Mouse (Mus musculus) kidney, embryonic 14.5 days (tissue): ENCODE measurements around the gene Elfn1. TPM values are rescaled to one million over a fixed set of nuclear protein-coding genes. Genes with fewer than 3 reads are reported as not detected.

Experiments used
- ATAC-seq: fragments of 200-750 bp; cut with Nextera tagmentation; 2 replicates; pipeline ENCODE4 v1.8.0; 2017; ENCODE audit warnings: moderate number of reproducible peaks, mild to moderate bottlenecking, moderate TSS enrichment, moderate library complexity; ENCODE audit not compliant: low FRiP score, low TSS enrichment
- H3K27ac ChIP-seq: fragments of 300-500 bp; sonication (generic); 2 replicates; pipeline ENCODE4 v1.5.1; 2014; ENCODE audit warnings: low read depth, mild to moderate bottlenecking, low read length, moderate library complexity, mixed read lengths
- H3K27me3 ChIP-seq: fragments of 300-500 bp; sonication (generic); 2 replicates; pipeline ENCODE4 v1.6.1; 2014; ENCODE audit warnings: mild to moderate bottlenecking, low read length; ENCODE audit not compliant: control insufficient read depth, insufficient read depth
- H3K36me3 ChIP-seq: fragments of 300-500 bp; sonication (generic); 2 replicates; pipeline ENCODE4 v1.6.1; 2014; ENCODE audit warnings: low read length, mixed read lengths; ENCODE audit not compliant: control insufficient read depth, insufficient read depth
- H3K4me1 ChIP-seq: fragments of 300-500 bp; sonication (generic); 2 replicates; pipeline ENCODE4 v1.6.1; 2014; ENCODE audit warnings: low read length, mixed read lengths; ENCODE audit not compliant: control insufficient read depth, insufficient read depth
- H3K4me2 ChIP-seq: fragments of 300-500 bp; sonication (generic); replicated peaks from 2 replicates; pipeline ENCODE4 v1.6.1; 2014; ENCODE audit warnings: low read depth, mild to moderate bottlenecking, low read length
- H3K4me3 ChIP-seq: fragments of 300-500 bp; sonication (generic); 2 replicates; pipeline ENCODE4 v1.5.1; 2014; ENCODE audit warnings: mild to moderate bottlenecking, low read length
- H3K9ac ChIP-seq: fragments of 300-500 bp; sonication (generic); 2 replicates; pipeline ENCODE4 v1.6.1; 2014; ENCODE audit warnings: low read depth, mild to moderate bottlenecking, low read length, moderate library complexity
- H3K9me3 ChIP-seq: fragments of 300-500 bp; sonication (generic); 2 replicates; pipeline ENCODE4 v1.6.1; 2016; ENCODE audit warnings: low read length; ENCODE audit not compliant: control insufficient read depth
- WGBS: fragments of 180-500 bp; shearing (Covaris S2); extraction: QIAGEN DNeasy Blood & Tissue Kit; methylation state at CpG from one replicate; pipeline ENCODE4 v1.1.7; 2014; 5-methylcytosine and 5-hydroxymethylcytosine counted together
- polyA plus RNA-seq: library from polyadenylated mRNA; unstranded; fragments of >200 nt; fragmentation: Nextera tagmentation; extraction: Ambion mirVana; gene quantifications from 2 replicates; pipeline ENCODE4 v1.2.1, GENCODE M21; 2014

Gene Elfn1
- polyA plus RNA-seq, 1 experiment from 2014 or later = 0.14 TPM

GRCm38 (mm10) chr5:140019616-140020015 is 111.9 kb downstream of the Elfn1 start:
- no peak overlapping the region for H3K4me2 ChIP-seq
- no peak overlapping the region for H3K27ac ChIP-seq
- H3K36me3 ChIP-seq = no peaks in the 10 kb centered on the region
- H3K9me3 ChIP-seq = no peaks in the 10 kb centered on the region
- ATAC-seq = no peak
- H3K27me3 ChIP-seq = no peaks in the 10 kb centered on the region
- no peaks in the 10 kb centered on the region for H3K4me1 ChIP-seq
- WGBS = 94% methylated on average over 1 of the region's 1 CpGs
- H3K9ac ChIP-seq = no peak overlapping the region
- no peak overlapping the region for H3K4me3 ChIP-seq

DNA sequence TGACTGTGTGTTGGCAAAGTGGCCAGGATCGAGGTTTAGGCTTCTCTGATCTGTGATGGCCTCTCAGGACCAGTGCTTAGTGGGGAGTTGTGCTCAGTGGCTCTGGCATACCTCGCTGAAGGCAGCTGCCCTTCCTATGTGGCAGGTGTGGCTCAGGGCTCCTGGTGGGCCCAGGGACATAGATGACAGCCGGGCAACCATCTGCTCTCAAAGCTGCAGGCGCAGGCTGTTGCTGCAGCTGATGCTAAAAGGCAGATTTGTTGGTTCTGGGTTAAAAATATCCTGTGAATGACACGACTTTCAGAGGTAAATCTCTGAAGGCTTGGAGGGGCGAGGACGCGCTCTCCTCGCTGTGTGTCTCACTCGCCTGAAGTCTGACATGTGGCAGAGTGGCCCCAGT is 114.0 kb downstream of the Elfn1 start:
- H3K27ac ChIP-seq = no peak overlapping the region
- no peaks in the 10 kb centered on the region for H3K36me3 ChIP-seq
- no peak for ATAC-seq
- H3K4me3 ChIP-seq = no peak overlapping the region
- WGBS = 87% methylated on average over 10 of the region's 10 CpGs
- no peaks in the 10 kb centered on the region for H3K4me1 ChIP-seq
- H3K9ac ChIP-seq = no peak overlapping the region
- no peaks in the 10 kb centered on the region for H3K27me3 ChIP-seq
- no peak overlapping the region for H3K4me2 ChIP-seq
- no peaks in the 10 kb centered on the region for H3K9me3 ChIP-seq

DNA sequence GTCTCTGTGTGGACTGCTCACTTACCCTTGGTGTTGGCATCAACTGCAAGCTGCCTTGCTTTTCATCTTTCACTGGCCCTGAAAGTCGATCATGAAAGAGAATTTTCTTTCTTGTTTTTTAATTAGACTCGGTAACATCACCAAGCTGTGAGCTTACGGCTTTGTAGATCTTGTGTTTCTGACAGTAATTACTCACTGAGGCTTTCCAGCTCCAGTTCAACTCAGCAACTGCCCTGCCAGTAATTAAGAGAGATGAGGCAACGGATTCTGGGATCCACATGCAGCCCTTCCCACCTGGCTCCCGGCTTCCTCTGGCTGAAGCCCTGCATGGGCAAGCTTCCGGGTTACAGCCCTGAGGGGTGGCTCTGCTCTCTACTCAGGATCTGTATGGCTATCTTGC is 115.1 kb downstream of the Elfn1 start:
- H3K27ac ChIP-seq = no peak overlapping the region
- H3K9me3 ChIP-seq = no peaks in the 10 kb centered on the region
- H3K27me3 ChIP-seq = no peaks in the 10 kb centered on the region
- WGBS = 79% methylated on average over 6 of the region's 6 CpGs
- ATAC-seq = no peak
- H3K9ac ChIP-seq = no peak overlapping the region
- no peaks in the 10 kb centered on the region for H3K36me3 ChIP-seq
- no peaks in the 10 kb centered on the region for H3K4me1 ChIP-seq
- H3K4me2 ChIP-seq = no peak overlapping the region
- H3K4me3 ChIP-seq = no peak overlapping the region

DNA sequence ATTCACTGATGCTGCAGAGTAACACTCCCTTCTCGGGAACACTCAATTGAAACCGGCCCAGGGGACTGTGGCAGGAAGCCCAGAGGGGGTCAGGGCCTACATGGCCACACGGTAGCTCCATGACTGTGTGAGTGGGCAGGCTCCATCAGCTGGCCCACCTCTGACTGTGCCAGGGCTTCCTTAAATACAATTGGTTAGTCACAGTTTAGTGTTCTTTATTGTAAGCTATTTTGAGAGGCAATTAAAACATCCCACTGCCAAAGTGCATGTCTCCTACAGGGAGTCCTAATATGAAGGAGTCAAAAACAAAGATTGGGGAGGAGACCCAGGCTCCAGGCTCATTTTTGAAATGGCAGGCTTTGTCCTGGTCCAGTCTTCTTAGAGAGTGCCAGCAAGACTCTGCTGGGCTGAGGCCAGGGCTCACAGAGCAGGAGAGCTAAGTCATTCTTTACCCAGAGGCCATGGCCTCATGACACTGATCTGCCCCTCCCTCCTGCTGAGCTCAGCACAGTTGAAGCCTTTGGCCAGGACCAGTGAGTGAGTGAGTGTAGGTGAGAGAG is 116.3 kb downstream of the Elfn1 start:
- H3K9me3 ChIP-seq = no peaks in the 10 kb centered on the region
- H3K27me3 ChIP-seq = no peaks in the 10 kb centered on the region
- H3K4me3 ChIP-seq = no peak overlapping the region
- ATAC-seq = no peak
- H3K36me3 ChIP-seq = no peaks in the 10 kb centered on the region
- no peak overlapping the region for H3K4me2 ChIP-seq
- 48% methylated on average over 3 of the region's 3 CpGs for WGBS
- H3K4me1 ChIP-seq = no peaks in the 10 kb centered on the region
- no peak overlapping the region for H3K27ac ChIP-seq
- H3K9ac ChIP-seq = no peak overlapping the region

Other genes with a start within 250 kb of the Elfn1 start
- gene Micall2, start 171.6 kb upstream of the Elfn1 start, polyA plus RNA-seq = 3.6 and 6.4 TPM in 2 replicates
- 32.2 and 40.7 TPM in 2 replicates for gene Ints1, start 132.3 kb upstream of the Elfn1 start, polyA plus RNA-seq
- 2.5 and 5.3 TPM in 2 replicates for gene Mafk, start 116.4 kb upstream of the Elfn1 start, polyA plus RNA-seq
- gene Tmem184a, start 88.0 kb upstream of the Elfn1 start, polyA plus RNA-seq = 3.7 and 4.9 TPM in 2 replicates
- not detected in 2 replicates for gene Gm26938, start 81.5 kb upstream of the Elfn1 start, polyA plus RNA-seq
- gene Psmg3, start 81.1 kb upstream of the Elfn1 start, polyA plus RNA-seq = 82.4 and 87.9 TPM in 2 replicates